Mouse (Mus musculus): ENCODE results near the gene Pcnx3. TPM values are rescaled to one million over a fixed set of nuclear protein-coding genes. Genes with fewer than 3 reads are reported as not detected.

Gene Pcnx3
- polyA plus RNA-seq, 1 experiment from 2014 or later, result 29.1 TPM

GRCm38 (mm10) chr19:5710581-5710980, 21.9 kb upstream of the Pcnx3 start:
- Histone ChIP-seq H3K9ac (replicated peaks) (no peak overlapping the region), H3K4me2 (replicated peaks) (no peak overlapping the region), H3K27me3 (no peaks in the 10 kb centered on the region), H3K36me3 (peaks cover 72% of the 10 kb centered on the region), H3K27ac (no peak overlapping the region), H3K9me3 (no peaks in the 10 kb centered on the region), H3K4me3 (replicated peaks) (no peak overlapping the region), H3K4me1 (replicated peaks) (peaks cover 10% of the 10 kb centered on the region)
- ATAC-seq, result no peak
- WGBS, result 76% methylated on average over 8 of the region's 8 CpGs

- H3K4me3 ChIP-seq (replicated peaks), result no peak overlapping the region
- no peak for ATAC-seq
- no peak overlapping the region for H3K9ac ChIP-seq (replicated peaks)
- H3K4me2 ChIP-seq (replicated peaks), result no peak overlapping the region
- H3K9me3 ChIP-seq, result no peaks in the 10 kb centered on the region
- no peak overlapping the region for H3K27ac ChIP-seq
- WGBS, result 93% methylated on average over 6 of the region's 6 CpGs
- no peaks in the 10 kb centered on the region for H3K27me3 ChIP-seq
- H3K36me3 ChIP-seq, result peaks cover 72% of the 10 kb centered on the region
- peaks cover 6% of the 10 kb centered on the region; the same call in 1 of the 2 replicates for H3K4me1 ChIP-seq (replicated peaks)
Observed at GRCm38 (mm10) chr19:5710068-5710467, 21.4 kb upstream of the Pcnx3 start.

GRCm38 (mm10) chr19:5704801-5705571, 16.3 kb upstream of the Pcnx3 start:
- 45% methylated on average over 10 of the region's 10 CpGs for WGBS
- Histone ChIP-seq H3K4me3 (replicated peaks) (no peak overlapping the region), H3K36me3 (peaks cover 77% of the 10 kb centered on the region), H3K4me2 (replicated peaks) (no peak overlapping the region), H3K9ac (replicated peaks) (0 out of 2 replicates have a peak overlapping the region, but pooled peaks have one; percentile 0), H3K9me3 (no peaks in the 10 kb centered on the region), H3K27me3 (no peaks in the 10 kb centered on the region), H3K27ac (no peak overlapping the region), H3K4me1 (replicated peaks) (no peaks in the 10 kb centered on the region)
- no peak for ATAC-seq

- Histone ChIP-seq H3K27ac (no peak within 1 kb of the TSS), H3K27me3 (no peaks in the 10 kb centered on the region), H3K4me3 (replicated peaks) (no peak within 1 kb of the TSS), H3K9me3 (no peaks in the 10 kb centered on the region), H3K36me3 (peaks cover 78% of the 10 kb centered on the region), H3K4me1 (replicated peaks) (no peaks in the 10 kb centered on the region), H3K4me2 (replicated peaks) (no peak within 1 kb of the TSS), H3K9ac (replicated peaks) (no peak within 1 kb of the TSS)
- WGBS, result 79% methylated on average over 17 of the region's 17 CpGs
- ATAC-seq, result 0 out of 2 replicates have a peak, but pooled peaks have one; percentile 28
Observed at GRCm38 (mm10) chr19:5704163-5704800, 15.6 kb upstream of the Pcnx3 start, which contains the start of gene Kcnk7. Gene Kcnk7, plus strand, starts transcription at chr19:5704367.

- Histone ChIP-seq H3K4me3 (replicated peaks) (peak overlapping the region; percentile 37), H3K4me1 (replicated peaks) (peaks cover 36% of the 10 kb centered on the region), H3K9ac (replicated peaks) (peak overlapping the region; percentile 63), H3K27me3 (peaks cover 10% of the 10 kb centered on the region), H3K9me3 (no peaks in the 10 kb centered on the region), H3K36me3 (peaks cover 75% of the 10 kb centered on the region), H3K27ac (no peak overlapping the region), H3K4me2 (replicated peaks) (peak overlapping the region; percentile 59)
- 7% methylated on average over 41 of the region's 41 CpGs for WGBS
- peak; percentile 62 for ATAC-seq
Observed at GRCm38 (mm10) chr19:5695849-5696462, 7.2 kb upstream of the Pcnx3 start.

- 87% methylated on average over 6 of the region's 6 CpGs for WGBS
- Histone ChIP-seq H3K36me3 (peaks cover 60% of the 10 kb centered on the region), H3K4me2 (replicated peaks) (no peak overlapping the region), H3K27ac (no peak overlapping the region), H3K27me3 (peaks cover 10% of the 10 kb centered on the region), H3K9ac (replicated peaks) (0 out of 2 replicates have a peak overlapping the region, but pooled peaks have one; percentile 0), H3K4me3 (replicated peaks) (no peak overlapping the region), H3K4me1 (replicated peaks) (peaks cover 53% of the 10 kb centered on the region), H3K9me3 (no peaks in the 10 kb centered on the region)
- ATAC-seq, result no peak
Observed at GRCm38 (mm10) chr19:5693801-5694200, 5.1 kb upstream of the Pcnx3 start.

- peaks cover 10% of the 10 kb centered on the region for H3K27me3 ChIP-seq
- peak overlapping the region; percentile 100 for H3K4me2 ChIP-seq (replicated peaks)
- no peak for ATAC-seq
- 79% methylated on average over 10 of the region's 10 CpGs for WGBS
- H3K9ac ChIP-seq (replicated peaks), result peak overlapping the region; percentile 92
- H3K9me3 ChIP-seq, result no peaks in the 10 kb centered on the region
- no peak overlapping the region for H3K27ac ChIP-seq
- H3K4me1 ChIP-seq (replicated peaks), result peaks cover 55% of the 10 kb centered on the region
- H3K4me3 ChIP-seq (replicated peaks), result 0 out of 2 replicates have a peak overlapping the region, but pooled peaks have one; percentile 6
- H3K36me3 ChIP-seq, result peaks cover 52% of the 10 kb centered on the region
Observed at GRCm38 (mm10) chr19:5692913-5693396, 4.2 kb upstream of the Pcnx3 start.

GRCm38 (mm10) chr19:5692086-5692912, 3.6 kb upstream of the Pcnx3 start:
- H3K4me2 ChIP-seq (replicated peaks), result peak overlapping the region; percentile 100
- H3K27me3 ChIP-seq, result peaks cover 10% of the 10 kb centered on the region

GRCm38 (mm10) chr19:5691601-5692000, 2.9 kb upstream of the Pcnx3 start:
- Histone ChIP-seq H3K27ac (no peak overlapping the region), H3K9ac (replicated peaks) (peak overlapping the region; percentile 92), H3K4me3 (replicated peaks) (peak overlapping the region; percentile 97; the same call in 1 of the 2 replicates), H3K27me3 (peaks cover 10% of the 10 kb centered on the region), H3K36me3 (peaks cover 45% of the 10 kb centered on the region), H3K4me1 (replicated peaks) (peaks cover 66% of the 10 kb centered on the region), H3K9me3 (no peaks in the 10 kb centered on the region), H3K4me2 (replicated peaks) (peak overlapping the region; percentile 100)
- no peak for ATAC-seq
- 87% methylated on average over 5 of the region's 5 CpGs for WGBS

More at GRCm38 (mm10) chr19:5692086-5692912, 3.6 kb upstream of the Pcnx3 start:
- 0 out of 2 replicates have a peak overlapping the region, but pooled peaks have one; percentile 30 for H3K27ac ChIP-seq
- peaks cover 46% of the 10 kb centered on the region for H3K36me3 ChIP-seq
- H3K4me3 ChIP-seq (replicated peaks), result peak overlapping the region; percentile 8; the same call in 1 of the 2 replicates
- WGBS, result 75% methylated on average over 10 of the region's 10 CpGs
- no peaks in the 10 kb centered on the region for H3K9me3 ChIP-seq
- ATAC-seq, result no peak
- peaks cover 62% of the 10 kb centered on the region for H3K4me1 ChIP-seq (replicated peaks)
- H3K9ac ChIP-seq (replicated peaks), result peak overlapping the region; percentile 92

GRCm38 (mm10) chr19:5690343-5690735, 1.6 kb upstream of the Pcnx3 start:
- no peaks in the 10 kb centered on the region for H3K9me3 ChIP-seq
- H3K36me3 ChIP-seq, result peaks cover 45% of the 10 kb centered on the region
- ATAC-seq, result no peak
- WGBS, result 79% methylated on average over 15 of the region's 15 CpGs
- H3K9ac ChIP-seq (replicated peaks), result peak overlapping the region; percentile 92
- H3K4me1 ChIP-seq (replicated peaks), result peaks cover 57% of the 10 kb centered on the region
- peak overlapping the region; percentile 90; the same call in 1 of the 2 replicates for H3K27ac ChIP-seq
- H3K27me3 ChIP-seq, result peaks cover 7% of the 10 kb centered on the region
- peak overlapping the region; percentile 100 for H3K4me2 ChIP-seq (replicated peaks)
- peak overlapping the region; percentile 97 for H3K4me3 ChIP-seq (replicated peaks)

All from midbrain, embryonic 13.5 days (tissue).